Mouse (Mus musculus) forebrain, embryonic 11.5 days (tissue): ENCODE measurements around the gene Ttll3. TPM values are rescaled to one million over a fixed set of nuclear protein-coding genes. Genes with fewer than 3 reads are reported as not detected.
A peak's percentile ranks its signal among the peaks of the same experiment; 100 is the strongest.

Experiments
- ATAC-seq: fragments of 200-750 bp; cut with Nextera tagmentation; replicated peaks from 2 replicates; pipeline ENCODE4 v1.8.0; 2017; ENCODE audit warnings: moderate TSS enrichment; ENCODE audit not compliant: low FRiP score
- DNase-seq: peaks from one replicate; pipeline ENCODE4 v3.0.0-alpha.2; 2017; ENCODE audit warnings: low spot score
- H3K27ac ChIP-seq: fragments of 300-500 bp; sonication (generic); 2 replicates; pipeline ENCODE4 v1.5.1; 2014; ENCODE audit warnings: low read depth, low read length
- H3K27me3 ChIP-seq: fragments of 300-500 bp; sonication (generic); 2 replicates; pipeline ENCODE4 v1.6.1; 2014; ENCODE audit warnings: mild to moderate bottlenecking, low read length, mixed read lengths; ENCODE audit not compliant: control insufficient read depth, insufficient read depth
- H3K36me3 ChIP-seq: fragments of 300-500 bp; sonication (generic); 2 replicates; pipeline ENCODE4 v1.6.1; 2014; ENCODE audit warnings: mild to moderate bottlenecking, low read length, moderate library complexity, mixed read lengths; ENCODE audit not compliant: control insufficient read depth, insufficient read depth
- H3K4me1 ChIP-seq: fragments of 300-500 bp; sonication (generic); replicated peaks from 2 replicates; pipeline ENCODE4 v1.6.1; 2014; ENCODE audit warnings: low read length, mixed read lengths; ENCODE audit not compliant: control insufficient read depth, insufficient read depth
- H3K4me2 ChIP-seq: fragments of 300-500 bp; sonication (generic); 2 replicates; pipeline ENCODE4 v1.6.1; 2014; ENCODE audit warnings: low read depth, mild to moderate bottlenecking, low read length, moderate library complexity, mixed read lengths; ENCODE audit not compliant: severe bottlenecking
- H3K4me3 ChIP-seq: fragments of 300-500 bp; sonication (generic); 2 replicates; pipeline ENCODE4 v1.5.1; 2014; ENCODE audit warnings: low read depth, low read length
- H3K9ac ChIP-seq: fragments of 300-500 bp; sonication (generic); 2 replicates; pipeline ENCODE4 v1.6.1; 2014; ENCODE audit warnings: low read length
- H3K9me3 ChIP-seq: fragments of 300-500 bp; sonication (generic); 2 replicates; pipeline ENCODE4 v1.6.1; 2016; ENCODE audit warnings: low read length, mixed read lengths; ENCODE audit not compliant: control insufficient read depth
- WGBS: fragments of 180-500 bp; shearing (Covaris S2); extraction: QIAGEN DNeasy Blood & Tissue Kit; methylation state at CpG from one replicate; pipeline ENCODE4 v1.1.7; 2014; 5-methylcytosine and 5-hydroxymethylcytosine counted together
- polyA plus RNA-seq: library from polyadenylated mRNA; unstranded; fragments of >200 nt; fragmentation: Nextera tagmentation; extraction: Ambion mirVana; gene quantifications from 2 replicates; pipeline ENCODE4 v1.2.1, GENCODE M21; 2014

The Ttll3 gene
- polyA plus RNA-seq, 1 experiment from 2014 or later = 6.0 TPM

- H3K9me3 ChIP-seq = no peaks in the 10 kb centered on the region
- peaks cover 6% of the 10 kb centered on the region; the same call in 1 of the 2 replicates for H3K4me1 ChIP-seq
- H3K4me2 ChIP-seq = peak within 1 kb of the TSS; percentile 97
- H3K36me3 ChIP-seq = no peaks in the 10 kb centered on the region; the same call in 1 of the 2 replicates
- peak; percentile 98 for ATAC-seq
- peak within 1 kb of the TSS; percentile 81 for H3K9ac ChIP-seq
- peak within 1 kb of the TSS; percentile 64 for H3K4me3 ChIP-seq
- DNase-seq = peak; percentile 97
- H3K27me3 ChIP-seq = no peaks in the 10 kb centered on the region
- H3K27ac ChIP-seq = no peak within 1 kb of the TSS
- under 1% methylated on average over 25 of the region's 25 CpGs for WGBS
Measured at GRCm38 (mm10) chr6:113419199-113419587, 30.1 kb downstream of the Ttll3 start, which contains the start of gene Rpusd3. Rpusd3 (minus strand) TSS chr6:113419340.

GRCm38 (mm10) chr6:113423000-113423399 lies 33.9 kb downstream of the Ttll3 start:
- no peak for ATAC-seq
- WGBS = 81% methylated on average over 4 of the region's 4 CpGs
- no peak overlapping the region for H3K27ac ChIP-seq

GRCm38 (mm10) chr6:113424187-113424586 lies 35.1 kb downstream of the Ttll3 start:
- no peaks in the 10 kb centered on the region for H3K27me3 ChIP-seq
- WGBS = 84% methylated on average over 7 of the region's 7 CpGs
- H3K4me3 ChIP-seq = no peak overlapping the region
- H3K9ac ChIP-seq = no peak overlapping the region
- no peak for DNase-seq
- ATAC-seq = no peak
- H3K36me3 ChIP-seq = no peaks in the 10 kb centered on the region
- H3K27ac ChIP-seq = no peak overlapping the region
- no peak overlapping the region for H3K4me2 ChIP-seq
- H3K9me3 ChIP-seq = no peaks in the 10 kb centered on the region; the same call in 1 of the 2 replicates
- H3K4me1 ChIP-seq = no peaks in the 10 kb centered on the region

More at GRCm38 (mm10) chr6:113423000-113423399, 33.9 kb downstream of the Ttll3 start:
- Histone ChIP-seq H3K4me1 (peaks cover 6% of the 10 kb centered on the region; the same call in 1 of the 2 replicates), H3K36me3 (no peaks in the 10 kb centered on the region), H3K4me3 (no peak overlapping the region), H3K27me3 (no peaks in the 10 kb centered on the region), H3K9me3 (no peaks in the 10 kb centered on the region; the same call in 1 of the 2 replicates), H3K9ac (no peak overlapping the region), H3K4me2 (no peak overlapping the region)
- no peak for DNase-seq

- H3K4me1 ChIP-seq = no peaks in the 10 kb centered on the region
- ATAC-seq = no peak
- no peak overlapping the region for H3K27ac ChIP-seq
- no peaks in the 10 kb centered on the region; the same call in 1 of the 2 replicates for H3K9me3 ChIP-seq
- no peaks in the 10 kb centered on the region for H3K36me3 ChIP-seq
- H3K4me2 ChIP-seq = no peak overlapping the region
- no peaks in the 10 kb centered on the region for H3K27me3 ChIP-seq
- DNase-seq = peak; percentile 15
- no peak overlapping the region for H3K9ac ChIP-seq
- no peak overlapping the region for H3K4me3 ChIP-seq
- 89% methylated on average over 4 of the region's 4 CpGs for WGBS
Measured at GRCm38 (mm10) chr6:113426696-113427095, 37.6 kb downstream of the Ttll3 start.

- ATAC-seq (no peak), DNase-seq (peak; percentile 70)
- WGBS = 59% methylated on average over 3 of the region's 3 CpGs
- Histone ChIP-seq H3K27ac (no peak overlapping the region), H3K9me3 (no peaks in the 10 kb centered on the region; the same call in 1 of the 2 replicates), H3K4me2 (no peak overlapping the region), H3K9ac (no peak overlapping the region), H3K27me3 (no peaks in the 10 kb centered on the region), H3K4me3 (no peak overlapping the region), H3K36me3 (no peaks in the 10 kb centered on the region), H3K4me1 (no peaks in the 10 kb centered on the region)
Measured at GRCm38 (mm10) chr6:113427397-113427796, 38.3 kb downstream of the Ttll3 start.

- Histone ChIP-seq H3K4me3 (no peak overlapping the region), H3K4me2 (no peak overlapping the region), H3K9me3 (no peaks in the 10 kb centered on the region; the same call in 1 of the 2 replicates), H3K27ac (no peak overlapping the region), H3K4me1 (no peaks in the 10 kb centered on the region), H3K27me3 (no peaks in the 10 kb centered on the region), H3K36me3 (no peaks in the 10 kb centered on the region), H3K9ac (no peak overlapping the region)
- ATAC-seq (no peak), DNase-seq (no peak)
- 94% methylated on average over 16 of the region's 16 CpGs for WGBS
Measured at GRCm38 (mm10) chr6:113428006-113428405, 38.9 kb downstream of the Ttll3 start.

- WGBS = 73% methylated on average over 3 of the region's 3 CpGs
Measured at GRCm38 (mm10) chr6:113429965-113430364, 40.9 kb downstream of the Ttll3 start.

GRCm38 (mm10) chr6:113430846-113431245 lies 41.8 kb downstream of the Ttll3 start:
- Histone ChIP-seq H3K4me1 (no peaks in the 10 kb centered on the region), H3K9ac (no peak overlapping the region), H3K4me2 (no peak overlapping the region), H3K4me3 (no peak overlapping the region), H3K9me3 (no peaks in the 10 kb centered on the region; the same call in 1 of the 2 replicates), H3K27ac (no peak overlapping the region), H3K36me3 (no peaks in the 10 kb centered on the region), H3K27me3 (no peaks in the 10 kb centered on the region)
- WGBS = 72% methylated on average over 3 of the region's 3 CpGs
- ATAC-seq = no peak
- DNase-seq = no peak

More at GRCm38 (mm10) chr6:113429965-113430364, 40.9 kb downstream of the Ttll3 start:
- H3K27ac ChIP-seq = no peak overlapping the region
- H3K9me3 ChIP-seq = no peaks in the 10 kb centered on the region; the same call in 1 of the 2 replicates
- no peak overlapping the region for H3K4me3 ChIP-seq
- H3K4me2 ChIP-seq = no peak overlapping the region
- H3K27me3 ChIP-seq = no peaks in the 10 kb centered on the region
- DNase-seq (no peak), ATAC-seq (no peak)
- no peaks in the 10 kb centered on the region for H3K4me1 ChIP-seq
- H3K9ac ChIP-seq = no peak overlapping the region
- no peaks in the 10 kb centered on the region for H3K36me3 ChIP-seq

- Histone ChIP-seq H3K9ac (no peak overlapping the region), H3K27ac (no peak overlapping the region), H3K36me3 (no peaks in the 10 kb centered on the region), H3K9me3 (no peaks in the 10 kb centered on the region; the same call in 1 of the 2 replicates), H3K4me3 (no peak overlapping the region), H3K4me1 (no peaks in the 10 kb centered on the region), H3K27me3 (no peaks in the 10 kb centered on the region), H3K4me2 (no peak overlapping the region)
- 72% methylated on average over 3 of the region's 3 CpGs for WGBS
- ATAC-seq (no peak), DNase-seq (no peak)
Measured at GRCm38 (mm10) chr6:113431801-113432200, 42.7 kb downstream of the Ttll3 start.
